Mouse (Mus musculus) embryonic facial prominence, embryonic 13.5 days (tissue): ENCODE results near the gene Zfp488. TPM values are rescaled to one million over a fixed set of nuclear protein-coding genes. Genes with fewer than 3 reads are reported as not detected.

Source experiments
- ATAC-seq: fragments of 200-750 bp; cut with Nextera tagmentation; 2 replicates; pipeline ENCODE4 v1.8.0; 2017; ENCODE audit warnings: low read depth; ENCODE audit not compliant: insufficient number of reproducible peaks, insufficient read depth, low FRiP score, low TSS enrichment
- H3K27ac ChIP-seq: fragments of 300-500 bp; sonication (generic); 2 replicates; pipeline ENCODE4 v1.5.1; 2015; ENCODE audit warnings: moderate library complexity, mild to moderate bottlenecking, inconsistent platforms
- H3K27me3 ChIP-seq: fragments of 300-500 bp; sonication (generic); 2 replicates; pipeline ENCODE4 v1.6.1; 2015; ENCODE audit warnings: mild to moderate bottlenecking, inconsistent platforms
- H3K36me3 ChIP-seq: fragments of 300-500 bp; sonication (generic); 2 replicates; pipeline ENCODE4 v1.6.1; 2015; ENCODE audit warnings: mild to moderate bottlenecking, inconsistent platforms
- H3K4me1 ChIP-seq: fragments of 300-500 bp; sonication (generic); 2 replicates; pipeline ENCODE4 v1.6.1; 2015; ENCODE audit warnings: inconsistent platforms
- H3K4me2 ChIP-seq: fragments of 300-500 bp; sonication (generic); 2 replicates; pipeline ENCODE4 v1.6.1; 2015; ENCODE audit warnings: moderate library complexity, mild to moderate bottlenecking, inconsistent platforms
- H3K4me3 ChIP-seq: fragments of 300-500 bp; sonication (generic); 2 replicates; pipeline ENCODE4 v1.5.1; 2015; ENCODE audit warnings: mild to moderate bottlenecking, inconsistent platforms
- H3K9ac ChIP-seq: fragments of 300-500 bp; sonication (generic); 2 replicates; pipeline ENCODE4 v1.6.1; 2015; ENCODE audit warnings: mild to moderate bottlenecking, inconsistent platforms
- H3K9me3 ChIP-seq: fragments of 300-500 bp; sonication (generic); 2 replicates; pipeline ENCODE4 v1.6.1; 2016; ENCODE audit warnings: inconsistent platforms
- whole genome bisulfite sequencing: fragments of 180-500 bp; shearing (Covaris S2); methylation state at CpG from one replicate; pipeline ENCODE4 v1.1.7; 2015; ENCODE audit warnings: mixed read lengths; 5-methylcytosine and 5-hydroxymethylcytosine counted together
- polyA plus RNA-seq: library from polyadenylated mRNA; unstranded; fragments of >200 nt; fragmentation: Nextera tagmentation; extraction: Ambion mirVana; gene quantifications from 2 replicates; pipeline ENCODE4 v1.2.1, GENCODE M21; 2015

Gene Zfp488
- polyA plus RNA-seq, 1 experiment from 2014 or later, result 0.32 TPM

DNA sequence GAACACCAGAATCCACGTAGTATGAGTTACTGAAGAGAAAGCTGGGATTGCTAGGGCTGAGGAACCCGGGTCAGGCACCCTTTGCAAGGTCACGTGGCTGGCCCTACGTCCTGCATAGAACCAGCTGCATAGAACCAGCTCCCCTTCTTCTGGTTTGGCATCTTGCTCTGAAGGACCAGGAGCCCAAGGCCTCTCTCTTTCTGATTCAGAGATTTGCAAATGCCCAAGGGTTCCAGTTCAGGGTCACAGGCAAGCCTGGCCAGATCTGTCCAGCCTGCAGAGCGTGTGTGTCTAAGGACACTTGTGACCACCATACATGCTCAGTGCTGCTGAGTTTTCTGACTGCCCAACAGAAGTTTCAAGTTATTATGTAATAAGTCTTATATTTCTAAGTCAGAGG lies 36.3 kb downstream of the Zfp488 start:
- ATAC-seq, result no peak
- Histone ChIP-seq H3K4me3 (no peak overlapping the region), H3K36me3 (no peaks in the 10 kb centered on the region), H3K4me2 (no peak overlapping the region), H3K27ac (no peak overlapping the region), H3K27me3 (peaks cover 2% of the 10 kb centered on the region), H3K4me1 (0 out of 2 replicates have a peak, but pooled peaks cover 3% of the 10 kb centered on the region), H3K9me3 (no peaks in the 10 kb centered on the region), H3K9ac (no peak overlapping the region)
- WGBS, result 73% methylated on average over 5 of the region's 5 CpGs

DNA sequence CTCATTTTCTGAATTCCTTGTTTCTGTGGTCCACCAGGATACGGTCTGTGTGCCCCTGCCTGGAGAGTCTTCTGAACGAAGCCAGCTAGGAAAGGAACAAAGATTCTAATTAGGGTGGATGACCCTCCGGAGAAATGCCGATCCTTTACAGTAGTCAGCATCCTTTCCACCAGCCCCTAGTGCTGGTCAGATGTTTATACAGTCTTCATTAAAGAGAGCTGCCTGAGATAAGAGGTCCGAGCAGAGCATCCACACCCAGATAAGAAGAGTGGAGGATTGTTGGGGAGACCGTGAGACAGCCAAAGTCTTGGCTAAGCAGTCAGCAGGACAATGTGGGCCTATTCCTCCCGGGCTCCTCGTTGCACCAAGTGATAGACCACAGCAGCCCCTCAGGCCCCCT lies 37.8 kb downstream of the Zfp488 start, which contains the start of gene Gdf2:
Gene Gdf2, plus strand, starts transcription at position 301 of the 400 bp plus-strand sequence.
- Histone ChIP-seq H3K4me2 (no peak within 1 kb of the TSS), H3K4me1 (0 out of 2 replicates have a peak, but pooled peaks cover 3% of the 10 kb centered on the region), H3K9me3 (no peaks in the 10 kb centered on the region), H3K4me3 (no peak within 1 kb of the TSS), H3K9ac (no peak within 1 kb of the TSS), H3K27me3 (peaks cover 10% of the 10 kb centered on the region), H3K27ac (no peak within 1 kb of the TSS), H3K36me3 (no peaks in the 10 kb centered on the region; the same call in 1 of the 2 replicates)
- 73% methylated on average over 8 of the region's 8 CpGs for WGBS
- ATAC-seq, result no peak

DNA sequence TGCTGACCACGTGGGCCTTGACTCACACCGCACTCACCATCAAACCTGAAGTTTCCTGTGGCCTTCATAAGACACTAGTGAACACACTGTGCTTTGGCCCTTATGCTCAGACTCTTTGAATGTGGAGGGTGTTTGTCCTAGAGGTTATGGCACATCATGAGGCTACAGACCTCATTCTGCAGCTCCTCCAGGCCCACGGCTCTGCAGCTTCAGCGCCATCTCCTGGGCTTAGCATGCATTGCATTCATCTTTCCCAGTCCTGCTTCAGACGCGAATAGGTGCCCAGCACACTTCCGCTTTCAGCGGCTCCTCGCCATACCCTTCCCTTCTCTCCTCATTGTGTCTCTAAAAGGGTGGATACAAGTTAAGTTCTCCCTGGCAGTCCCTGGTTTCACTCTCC lies 39.4 kb downstream of the Zfp488 start:
- Histone ChIP-seq H3K27ac (no peak overlapping the region), H3K4me3 (no peak overlapping the region), H3K9ac (no peak overlapping the region), H3K36me3 (no peaks in the 10 kb centered on the region; the same call in 1 of the 2 replicates), H3K4me1 (peaks cover 3% of the 10 kb centered on the region; the same call in 1 of the 2 replicates), H3K27me3 (peaks cover 21% of the 10 kb centered on the region), H3K4me2 (peak overlapping the region; percentile 34; the same call in 1 of the 2 replicates), H3K9me3 (no peaks in the 10 kb centered on the region)
- no peak for ATAC-seq
- WGBS, result 28% methylated on average over 9 of the region's 9 CpGs

DNA sequence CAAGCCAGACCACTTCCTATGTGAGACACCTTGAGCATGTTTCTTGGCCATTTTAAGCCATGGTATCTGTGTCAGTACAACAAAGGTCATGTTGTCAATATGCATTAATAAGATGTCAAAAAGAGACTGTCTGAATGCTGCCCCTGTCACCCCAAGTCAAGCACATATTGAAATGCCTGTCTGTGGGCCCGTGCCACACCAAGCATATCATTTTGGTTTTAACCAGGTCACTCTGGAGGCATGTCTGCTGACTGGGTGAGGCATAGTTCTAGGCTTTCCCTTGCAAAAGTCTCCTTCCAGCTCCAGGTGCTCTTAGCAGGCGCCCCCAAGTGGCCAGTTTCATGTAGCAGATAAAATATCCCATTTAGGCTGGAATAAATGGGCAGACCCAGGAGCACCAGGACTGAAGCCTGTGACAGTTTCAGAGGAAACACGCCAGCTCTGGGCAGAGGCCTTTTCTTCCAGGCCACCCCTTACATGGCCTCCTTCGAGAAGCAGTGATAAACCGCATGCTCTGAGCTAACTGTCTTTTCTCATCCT lies 44.7 kb downstream of the Zfp488 start:
- Histone ChIP-seq H3K36me3 (peaks cover 5% of the 10 kb centered on the region; the same call in 1 of the 2 replicates), H3K4me2 (no peak overlapping the region), H3K4me3 (no peak overlapping the region), H3K27me3 (peaks cover 56% of the 10 kb centered on the region), H3K4me1 (peaks cover 16% of the 10 kb centered on the region), H3K9me3 (no peaks in the 10 kb centered on the region), H3K27ac (no peak overlapping the region), H3K9ac (no peak overlapping the region)
- no peak for ATAC-seq
- 34% methylated on average over 5 of the region's 5 CpGs for WGBS

DNA sequence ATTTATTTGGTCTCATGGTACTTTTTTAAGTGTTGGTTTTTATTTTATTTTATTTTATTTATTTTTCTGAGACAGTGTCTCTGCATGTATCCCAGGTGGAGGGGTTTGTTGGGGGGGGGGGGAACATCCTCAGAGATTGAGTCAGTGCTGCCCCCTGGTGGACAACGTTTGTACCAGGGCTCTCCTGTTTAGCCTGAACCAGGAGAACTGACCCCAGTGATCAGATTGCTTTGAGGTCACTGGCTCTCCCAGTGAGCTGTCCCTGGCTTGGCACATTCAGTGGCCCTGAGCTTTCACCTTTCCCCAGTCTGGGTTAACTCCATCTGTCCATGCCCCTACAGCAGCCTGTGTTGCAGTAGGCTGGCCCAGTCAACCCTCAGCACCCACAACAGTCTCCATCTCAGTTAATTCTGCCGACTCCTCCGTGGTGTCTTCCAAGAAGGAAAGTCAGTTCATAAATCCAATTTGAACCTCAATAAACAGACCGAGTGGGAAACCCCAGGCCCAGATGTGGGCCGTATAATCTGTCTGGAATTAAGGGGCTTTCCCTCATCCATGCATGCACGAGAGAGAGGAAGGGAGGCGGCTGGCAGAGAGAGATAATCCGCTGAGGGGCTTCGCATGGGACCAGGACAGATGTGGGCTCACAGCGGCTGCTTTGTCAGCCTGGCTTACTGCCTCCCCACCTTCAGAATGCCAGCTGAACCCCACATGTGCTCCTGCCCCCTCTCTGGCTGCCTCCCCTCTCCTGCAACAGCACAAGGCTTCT lies 45.4 kb downstream of the Zfp488 start:
- Histone ChIP-seq H3K9me3 (no peaks in the 10 kb centered on the region), H3K4me3 (no peak overlapping the region), H3K4me2 (0 out of 2 replicates have a peak overlapping the region, but pooled peaks have one; percentile 2), H3K9ac (no peak overlapping the region), H3K4me1 (peaks cover 20% of the 10 kb centered on the region), H3K36me3 (peaks cover 5% of the 10 kb centered on the region; the same call in 1 of the 2 replicates), H3K27ac (no peak overlapping the region), H3K27me3 (peaks cover 64% of the 10 kb centered on the region)
- ATAC-seq, result no peak
- WGBS, result 47% methylated on average over 10 of the region's 10 CpGs

GRCm38 (mm10) chr14:33931853-33932252 lies 46.7 kb downstream of the Zfp488 start:
- Histone ChIP-seq H3K4me3 (no peak overlapping the region), H3K27me3 (peaks cover 73% of the 10 kb centered on the region), H3K27ac (no peak overlapping the region), H3K4me1 (peaks cover 21% of the 10 kb centered on the region), H3K4me2 (no peak overlapping the region), H3K36me3 (peaks cover 5% of the 10 kb centered on the region; the same call in 1 of the 2 replicates), H3K9ac (no peak overlapping the region), H3K9me3 (no peaks in the 10 kb centered on the region)
- WGBS, result 62% methylated on average over 17 of the region's 17 CpGs
- no peak; the same call in 1 of the 2 replicates for ATAC-seq

DNA sequence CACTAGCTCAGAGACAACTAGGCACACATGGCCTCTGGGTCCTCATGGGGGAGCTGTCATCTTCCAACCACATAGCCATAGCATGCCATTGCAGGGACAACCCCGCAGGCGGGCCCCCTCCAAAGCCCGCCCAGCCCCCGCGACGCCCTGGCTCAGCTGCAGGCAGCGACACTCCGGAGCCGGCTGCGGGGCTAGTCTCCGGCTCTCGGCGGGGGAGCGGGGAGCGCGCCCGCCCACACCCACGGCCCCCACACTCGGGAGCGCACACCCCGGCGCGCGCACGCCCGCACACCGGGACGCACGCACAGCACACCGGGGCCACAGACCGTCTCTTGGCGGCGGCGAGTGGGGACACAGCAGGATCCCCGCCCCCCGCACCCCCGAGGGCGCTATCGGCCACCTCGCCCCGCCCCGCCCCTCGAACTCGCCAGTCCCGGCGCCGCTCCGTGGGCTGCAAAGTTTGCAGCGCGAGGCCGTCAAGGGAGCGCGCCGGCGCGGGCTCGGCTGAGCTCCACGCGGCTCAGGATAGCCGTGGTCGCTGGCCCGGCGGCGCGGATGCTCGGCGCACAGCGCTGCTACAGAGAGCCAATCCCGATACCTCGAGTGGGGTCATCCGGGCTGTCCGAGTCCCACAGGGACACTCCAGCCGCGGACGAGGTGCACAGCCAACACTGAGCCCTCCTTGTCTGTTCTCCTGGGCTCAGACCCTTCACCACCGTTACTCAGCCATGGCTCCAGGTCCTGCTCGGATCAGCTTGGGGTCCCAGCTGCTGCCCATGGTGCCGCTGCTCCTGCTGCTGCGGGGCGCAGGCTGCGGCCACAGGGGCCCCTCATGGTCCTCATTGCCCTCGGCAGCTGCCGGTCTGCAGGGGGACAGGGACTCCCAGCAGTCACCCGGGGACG lies 55.1 kb downstream of the Zfp488 start, which contains the start of gene Gdf10:
Gene Gdf10, plus strand, starts transcription at position 420 of the 903 bp plus-strand sequence.
- peak within 1 kb of the TSS; percentile 61 for H3K4me3 ChIP-seq
- WGBS, result under 1% methylated on average over 73 of the region's 85 CpGs
- H3K9me3 ChIP-seq, result no peaks in the 10 kb centered on the region
- H3K4me2 ChIP-seq, result peak within 1 kb of the TSS; percentile 91
- peaks cover 53% of the 10 kb centered on the region for H3K4me1 ChIP-seq
- peak within 1 kb of the TSS; percentile 77 for H3K9ac ChIP-seq
- H3K27me3 ChIP-seq, result peaks cover 78% of the 10 kb centered on the region
- H3K27ac ChIP-seq, result peak within 1 kb of the TSS; percentile 51
- ATAC-seq, result peak; percentile 69; the same call in 1 of the 2 replicates
- H3K36me3 ChIP-seq, result no peaks in the 10 kb centered on the region

DNA sequence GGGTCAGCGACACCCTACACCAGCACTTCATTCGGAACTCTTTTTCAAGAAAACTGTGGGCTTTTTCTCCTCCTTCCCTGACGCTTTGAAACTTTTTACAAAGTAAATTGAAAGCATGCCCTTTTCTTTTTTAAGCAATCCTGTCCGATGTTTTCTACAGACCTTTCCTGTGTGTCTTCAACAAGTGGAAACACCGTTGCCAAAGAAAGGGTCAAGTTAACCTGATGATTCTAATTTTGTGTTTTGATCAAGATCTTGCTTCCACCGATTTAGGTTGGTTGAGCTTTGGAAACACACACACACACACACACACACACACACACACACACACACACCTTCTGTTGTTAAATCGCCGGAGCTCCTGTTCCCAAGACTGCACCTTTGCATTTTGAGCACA lies 55.8 kb downstream of the Zfp488 start:
- Histone ChIP-seq H3K9ac (peak overlapping the region; percentile 77), H3K4me1 (peaks cover 52% of the 10 kb centered on the region), H3K4me2 (peak overlapping the region; percentile 91), H3K27ac (peak overlapping the region; percentile 51; the same call in 1 of the 2 replicates), H3K27me3 (peaks cover 75% of the 10 kb centered on the region), H3K36me3 (no peaks in the 10 kb centered on the region), H3K4me3 (peak overlapping the region; percentile 61), H3K9me3 (no peaks in the 10 kb centered on the region)
- WGBS, result 4% methylated on average over 8 of the region's 8 CpGs
- ATAC-seq, result no peak

DNA sequence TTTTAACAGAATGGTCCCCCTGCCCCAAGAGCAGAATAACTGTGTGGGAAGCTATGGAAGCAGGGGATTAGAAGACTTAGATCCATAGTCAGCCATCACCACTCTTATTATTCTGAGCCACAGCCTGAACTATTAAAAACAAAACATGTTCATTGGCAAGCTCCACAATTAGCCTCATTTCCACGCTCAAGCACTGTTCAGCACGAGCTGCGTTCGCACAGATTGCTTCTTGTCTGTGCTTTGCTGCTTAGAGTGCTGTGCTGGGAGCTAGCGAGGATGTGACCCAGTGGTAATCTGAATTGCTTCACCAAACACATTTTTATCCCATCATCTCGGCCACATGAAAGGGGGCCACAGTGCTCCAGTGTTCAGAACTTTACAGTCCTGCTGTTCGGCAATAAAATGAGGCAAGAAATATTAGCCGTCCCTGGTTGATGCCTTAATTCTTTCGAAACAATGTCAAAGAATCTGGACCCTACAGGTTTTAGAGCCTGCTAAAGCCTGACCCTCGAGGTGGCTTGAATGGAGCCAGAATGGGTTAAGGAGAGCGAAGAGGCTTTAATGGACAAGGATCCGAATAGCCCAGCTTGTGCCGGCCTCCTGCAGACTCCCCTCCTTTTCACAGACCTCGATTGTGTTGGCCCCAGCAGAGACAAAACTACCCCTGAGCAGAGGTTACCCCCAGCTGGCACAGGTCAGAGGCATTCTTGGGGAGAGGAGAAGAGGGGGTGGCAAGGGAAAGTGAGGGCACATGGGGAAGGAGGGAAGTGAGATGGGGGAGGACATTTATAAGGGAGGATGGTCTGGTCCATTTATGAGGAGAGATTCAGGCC lies 57.6 kb downstream of the Zfp488 start:
- no peak overlapping the region for H3K9ac ChIP-seq
- WGBS, result 25% methylated on average over 14 of the region's 14 CpGs
- no peaks in the 10 kb centered on the region for H3K9me3 ChIP-seq
- no peak overlapping the region for H3K27ac ChIP-seq
- H3K4me3 ChIP-seq, result no peak overlapping the region
- ATAC-seq, result no peak
- H3K36me3 ChIP-seq, result no peaks in the 10 kb centered on the region
- H3K27me3 ChIP-seq, result peaks cover 85% of the 10 kb centered on the region
- H3K4me1 ChIP-seq, result peaks cover 50% of the 10 kb centered on the region
- H3K4me2 ChIP-seq, result no peak overlapping the region
